In the genomic region with DNA sequence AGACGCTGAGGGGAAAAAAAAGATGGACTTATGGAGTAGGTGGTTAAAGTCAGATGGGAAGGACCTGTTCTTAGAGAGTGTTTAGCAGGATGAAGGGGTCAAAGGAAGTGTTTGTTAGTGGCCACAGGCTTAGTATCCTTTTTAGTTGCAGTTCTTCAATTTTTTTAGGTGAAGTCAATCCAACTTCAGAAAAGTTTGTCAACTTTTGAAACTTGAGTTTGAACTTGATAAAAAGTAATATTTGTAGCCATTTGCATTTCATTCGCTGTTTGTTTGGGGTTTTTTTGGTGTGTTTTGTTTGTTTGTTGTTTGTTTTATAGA, we compare ENCODE assay signal across 8 mouse cellular contexts. TPM values are rescaled to one million over a fixed set of nuclear protein-coding genes. Genes with fewer than 3 reads are reported as not detected.
DNase-seq lines count a peak whose midpoint lies in the region; ATAC-seq and TF ChIP-seq lines count a peak whose summit lies in the region.

No protein-coding gene starts in this region.

- H3K9ac ChIP-seq in intestine, postnatal 0 days (ENCODE audit: low read depth, low read length): no peak overlapping the region
- peak overlapping the region; percentile 95 for H3K9ac ChIP-seq in neural tube, embryonic 13.5 days

- peak overlapping the region; percentile 6 for H3K4me3 ChIP-seq in lung, adult 2 months (replicated peaks; ENCODE audit: extremely low read depth, low read depth, low read length)
- peak overlapping the region; percentile 87 for H3K4me3 ChIP-seq in embryonic fibroblast, embryonic 13.5 days (ENCODE audit: insufficient read depth, low read length)
- H3K4me3 ChIP-seq in intestine, postnatal 0 days (ENCODE audit: low read depth, low read length): peak overlapping the region; percentile 95
- peak overlapping the region; percentile 96 for H3K4me3 ChIP-seq in neural tube, embryonic 13.5 days

- 62% methylated on average over 2 of the region's 2 CpGs for WGBS in lung, adult 2 months
- 59% methylated on average over 2 of the region's 2 CpGs for WGBS in intestine, postnatal 0 days
- 54% methylated on average over 2 of the region's 2 CpGs for WGBS in neural tube, embryonic 13.5 days

- ATAC-seq in intestine, postnatal 0 days: no peak
- ATAC-seq in neural tube, embryonic 13.5 days (ENCODE audit: low read depth): no peak

- peak overlapping the region; percentile 99 for H3K4me2 ChIP-seq in intestine, postnatal 0 days (replicated peaks; ENCODE audit: low read depth)
- H3K4me2 ChIP-seq in neural tube, embryonic 13.5 days: peak overlapping the region; percentile 92

- no peak for DNase-seq in lung, adult 2 months
- DNase-seq in lung, postnatal 25 days (ENCODE audit: low spot score): no peak
- DNase-seq in cerebellum, adult 8-10 months: no peak
- DNase-seq in urinary bladder, postnatal 10 days (ENCODE audit: low spot score): no peak
- DNase-seq in kidney, adult 8-10 months: no peak

- no peak for TF ChIP-seq POLR2A in lung, adult 2 months (IDR thresholded peaks at IDR 0.05; ENCODE audit: borderline replicate concordance, extremely low read depth, low read depth, low read length)
- TF ChIP-seq POLR2A in embryonic fibroblast, embryonic 13.5 days (IDR thresholded peaks at IDR 0.05; ENCODE audit: low read depth, low read length): no peak

- no peak for TF ChIP-seq CTCF in lung, adult 2 months (IDR thresholded peaks at IDR 0.05; ENCODE audit: insufficient read depth, low read length)
- TF ChIP-seq CTCF in embryonic fibroblast, embryonic 13.5 days (IDR thresholded peaks at IDR 0.05; ENCODE audit: borderline replicate concordance, insufficient read depth, low read length): no peak
- TF ChIP-seq CTCF in intestine, postnatal 0 days (IDR thresholded peaks at IDR 0.05; ENCODE audit: low read depth): no peak

- H3K27ac ChIP-seq in embryonic fibroblast, embryonic 13.5 days (ENCODE audit: insufficient read depth, low read length): peak overlapping the region; percentile 87
- H3K27ac ChIP-seq in intestine, postnatal 0 days (ENCODE audit: low read depth, low read length): no peak overlapping the region
- peak overlapping the region; percentile 96; the same call in 1 of the 2 replicates for H3K27ac ChIP-seq in neural tube, embryonic 13.5 days (replicated peaks)

- H3K36me3 ChIP-seq in intestine, postnatal 0 days (ENCODE audit: control insufficient read depth, insufficient read depth): no peaks in the 10 kb centered on the region
- H3K36me3 ChIP-seq in neural tube, embryonic 13.5 days: peaks cover 10% of the 10 kb centered on the region

- H3K27me3 ChIP-seq in intestine, postnatal 0 days (replicated peaks; ENCODE audit: control insufficient read depth, insufficient read depth, low read length): no peaks in the 10 kb centered on the region
- H3K27me3 ChIP-seq in neural tube, embryonic 13.5 days: 0 out of 2 replicates have a peak, but pooled peaks cover 3% of the 10 kb centered on the region

- peaks cover 3% of the 10 kb centered on the region for H3K4me1 ChIP-seq in lung, adult 2 months (ENCODE audit: control insufficient read depth, insufficient read depth, low read length)
- H3K4me1 ChIP-seq in embryonic fibroblast, embryonic 13.5 days (ENCODE audit: control insufficient read depth, insufficient read depth, low read length): peaks cover 5% of the 10 kb centered on the region; the same call in 1 of the 2 replicates
- H3K4me1 ChIP-seq in intestine, postnatal 0 days (replicated peaks; ENCODE audit: control insufficient read depth, insufficient read depth, low read length): no peaks in the 10 kb centered on the region
- H3K4me1 ChIP-seq in neural tube, embryonic 13.5 days (replicated peaks): peaks cover 23% of the 10 kb centered on the region

- no peaks in the 10 kb centered on the region for H3K9me3 ChIP-seq in intestine, postnatal 0 days (ENCODE audit: control insufficient read depth)
- H3K9me3 ChIP-seq in neural tube, embryonic 13.5 days: no peaks in the 10 kb centered on the region

RNA-seq across cellular contexts. Expression of a gene that starts 1.2 kb away (rescaled TPM):
- polyA plus RNA-seq in lung, adult 2 months (2012; rRNA removed): 8.8 and 11.8 TPM in 2 replicates
- polyA plus RNA-seq in embryonic fibroblast, embryonic 13.5 days (2011; ENCODE audit: insufficient read length, low read depth, missing spikeins): 18.3 and 18.9 TPM in 2 replicates
- polyA plus RNA-seq in intestine, postnatal 0 days (2015; fragmentation: Nextera tagmentation; extraction: Ambion mirVana): 5.1 and 5.7 TPM in 2 replicates
- 24.8 and 27.0 TPM in 2 replicates for polyA plus RNA-seq in neural tube, embryonic 13.5 days (2015; fragmentation: Nextera tagmentation; extraction: Ambion mirVana)

Comparison
In these comparisons a context has a peak if more than half of its experiments do, and no peak if none do; other contexts are left out.
1. H3K4me3 ChIP-seq: peak in every context shown above with its lines; median percentile 96 in neural tube, embryonic 13.5 days; 95 in intestine, postnatal 0 days; 87 in embryonic fibroblast, embryonic 13.5 days; 6 in lung, adult 2 months.